Mouse (Mus musculus) kidney, adult 2 months (tissue): Measurements from ENCODE around the gene AI467606.

Source experiments
- CTCF ChIP-seq: fragments of 200-500 bp; conservative IDR thresholded peaks from 2 replicates; pipeline ENCODE4 v1.5.1; 2011; ENCODE audit warnings: low read depth, mild to moderate bottlenecking, control low read depth, low read length, moderate library complexity, mixed read lengths; ENCODE audit not compliant: insufficient read depth, insufficient read length
- POLR2A ChIP-seq: fragments of 200-500 bp; IDR thresholded peaks from one replicate; pipeline ENCODE4 v1.6.1; 2011; ENCODE audit warnings: low read depth, low read length, control low read depth

DNA sequence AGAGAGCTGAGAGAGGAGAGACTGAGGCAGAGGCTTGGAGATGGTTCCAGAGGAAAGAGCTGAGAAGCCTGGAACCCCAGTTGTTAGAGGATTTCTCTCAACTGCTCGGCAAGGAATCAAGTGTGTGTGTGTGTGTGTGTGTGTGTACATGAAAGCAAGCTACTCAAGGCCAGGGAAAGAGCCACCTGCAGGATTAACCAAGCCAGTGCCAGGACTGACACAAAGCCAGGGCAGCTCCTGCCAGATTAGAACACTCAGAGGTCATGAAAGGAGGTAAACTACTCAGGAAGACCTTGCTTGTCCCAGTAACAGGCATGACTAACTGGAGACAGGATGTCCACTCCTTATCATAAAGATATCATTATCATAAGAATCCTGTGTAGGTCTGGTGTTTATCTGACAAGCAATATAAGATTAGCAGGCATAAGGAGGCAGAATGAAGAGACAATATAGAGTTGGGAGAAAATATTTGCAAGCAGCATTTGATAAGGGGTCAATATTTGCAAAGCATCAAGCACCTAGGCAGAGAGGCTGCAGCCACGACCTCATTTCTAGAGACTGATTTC lies 10.4 kb downstream of the AI467606 start:
- TF ChIP-seq CTCF = no peak
- TF ChIP-seq POLR2A = no peak
